Mouse (Mus musculus) lung, adult 2 months (tissue): ENCODE measurements at regions not wholly inside any gene's neighbourhood (a gene's known extent, or its start where the extent isn't known, plus 50 kb on each side); places are given as distances from the start of the nearest gene placed in this dataset.

Source experiments
- CTCF ChIP-seq: fragments of 200-500 bp; IDR thresholded peaks from 2 replicates; pipeline ENCODE4 v1.5.1; 2011; ENCODE audit warnings: mild to moderate bottlenecking, low read length, control low read depth; ENCODE audit not compliant: insufficient read depth
- POLR2A ChIP-seq: fragments of 200-500 bp; IDR thresholded peaks from 2 replicates; pipeline ENCODE4 v1.6.1; 2011; ENCODE audit warnings: low read depth, mild to moderate bottlenecking, control low read depth, low read length, borderline replicate concordance; ENCODE audit errors: extremely low read depth

DNA sequence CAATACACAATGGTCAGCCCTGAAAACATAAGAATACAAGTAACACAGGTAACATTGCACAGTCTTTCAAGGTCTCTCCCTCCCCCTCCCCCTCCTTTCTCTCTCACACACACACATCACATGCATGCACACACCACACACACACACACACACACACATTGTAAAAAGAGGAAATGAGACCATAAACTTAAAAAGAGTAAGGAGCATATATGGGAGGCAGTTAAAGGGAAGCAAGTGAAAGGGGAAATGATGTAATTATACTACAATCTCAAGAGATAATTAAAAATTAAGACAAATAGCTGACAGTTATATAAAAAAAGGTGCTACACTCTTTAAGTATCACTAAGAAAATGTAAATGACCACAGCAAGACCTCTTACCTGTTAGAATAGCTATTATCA is 96.5 kb upstream of the Qrfpr start:
- TF ChIP-seq POLR2A: no peak
- TF ChIP-seq CTCF: no peak
